Mouse (Mus musculus): Measurements from ENCODE around the gene Zfp692. TPM values are rescaled to one million over a fixed set of nuclear protein-coding genes. Genes with fewer than 3 reads are reported as not detected.
"Not testable (repeated sequence)": the region's sequence is repeated elsewhere in the genome, so short reads cannot be mapped to it uniquely, and the experiment has no call there.

The Zfp692 gene
- polyA plus RNA-seq, 1 experiment from 2014 or later: 15.0 TPM

GRCm38 (mm10) chr11:58357042-58357441 is 50.2 kb downstream of the Zfp692 start:
- H3K36me3 ChIP-seq (ENCODE audit: control insufficient read depth, insufficient read depth): no peaks in the 10 kb centered on the region
- ATAC-seq (replicated peaks; ENCODE audit: extremely low read depth, insufficient read depth, low FRiP score): no peak
- no peak overlapping the region for H3K27ac ChIP-seq (ENCODE audit: low read length)
- no peak overlapping the region for H3K4me3 ChIP-seq (ENCODE audit: low read length)
- no peak overlapping the region for H3K9ac ChIP-seq (ENCODE audit: low read length)
- 90% methylated on average over 3 of the region's 3 CpGs for WGBS
- no peaks in the 10 kb centered on the region for H3K9me3 ChIP-seq (replicated peaks; ENCODE audit: control insufficient read depth, low read length)
- H3K4me1 ChIP-seq (ENCODE audit: control insufficient read depth, insufficient read depth, low read length): no peaks in the 10 kb centered on the region; the same call in 1 of the 2 replicates
- no peak overlapping the region for H3K4me2 ChIP-seq (ENCODE audit: low read depth, low read length)
- no peaks in the 10 kb centered on the region for H3K27me3 ChIP-seq (ENCODE audit: control insufficient read depth, insufficient read depth, low read length)

- 66% methylated on average over 6 of the region's 6 CpGs for WGBS
- Histone ChIP-seq H3K4me1 (ENCODE audit: control insufficient read depth, insufficient read depth, low read length) (no peaks in the 10 kb centered on the region; the same call in 1 of the 2 replicates), H3K27me3 (ENCODE audit: control insufficient read depth, insufficient read depth, low read length) (no peaks in the 10 kb centered on the region), H3K36me3 (ENCODE audit: control insufficient read depth, insufficient read depth) (no peaks in the 10 kb centered on the region), H3K27ac (ENCODE audit: low read length) (no peak overlapping the region), H3K9me3 (replicated peaks; ENCODE audit: control insufficient read depth, low read length) (no peaks in the 10 kb centered on the region), H3K9ac (ENCODE audit: low read length) (no peak overlapping the region), H3K4me3 (ENCODE audit: low read length) (no peak overlapping the region), H3K4me2 (ENCODE audit: low read depth, low read length) (no peak overlapping the region)
- no peak for ATAC-seq (replicated peaks; ENCODE audit: extremely low read depth, insufficient read depth, low FRiP score)
Measured at GRCm38 (mm10) chr11:58357844-58358534, 51.1 kb downstream of the Zfp692 start.

DNA sequence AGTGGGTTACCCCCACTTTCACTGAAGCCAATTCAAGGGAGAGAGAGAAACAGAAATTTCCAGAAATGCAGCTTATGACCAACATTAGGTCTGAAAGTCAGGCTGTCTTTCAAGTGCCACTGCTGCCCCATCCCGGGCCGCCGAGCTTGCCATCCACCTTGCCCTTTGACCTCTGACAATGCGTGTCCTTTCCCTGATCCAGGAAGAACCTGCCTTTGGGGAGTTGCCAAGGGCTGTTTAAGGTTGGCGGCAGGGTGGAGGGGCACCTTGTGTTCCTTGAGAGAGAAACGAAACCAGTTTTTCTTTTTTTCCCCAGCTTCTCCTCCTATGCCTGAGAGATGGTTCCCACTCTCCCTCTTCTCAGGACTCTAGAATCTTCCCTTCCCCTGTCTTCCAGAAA is 55.7 kb downstream of the Zfp692 start:
- not testable (repeated sequence) for ATAC-seq (replicated peaks; ENCODE audit: extremely low read depth, insufficient read depth, low FRiP score); H3K36me3 ChIP-seq (ENCODE audit: control insufficient read depth, insufficient read depth)
- no CpG with 5 or more reads among the region's 6 CpGs for WGBS

More for the DNA sequence above, 55.7 kb downstream of the Zfp692 start:
- H3K4me3 ChIP-seq (ENCODE audit: low read length); H3K9me3 ChIP-seq (replicated peaks; ENCODE audit: control insufficient read depth, low read length); H3K4me1 ChIP-seq (ENCODE audit: control insufficient read depth, insufficient read depth, low read length); H3K4me2 ChIP-seq (ENCODE audit: low read depth, low read length); H3K9ac ChIP-seq (ENCODE audit: low read length); H3K27ac ChIP-seq (ENCODE audit: low read length); H3K27me3 ChIP-seq (ENCODE audit: control insufficient read depth, insufficient read depth, low read length): not testable (repeated sequence)

Other genes with a start within 250 kb of the Zfp692 start
- not detected in 2 replicates for gene Gm12248, start 213.9 kb upstream of the Zfp692 start, polyA plus RNA-seq (2015; fragmentation: Nextera tagmentation; extraction: Ambion mirVana)
- 79.9 and 91.3 TPM in 2 replicates for gene Cnot8, start 202.9 kb upstream of the Zfp692 start, polyA plus RNA-seq (2015; fragmentation: Nextera tagmentation; extraction: Ambion mirVana)
- 11.5 and 12.4 TPM in 2 replicates for gene Gemin5, start 138.5 kb upstream of the Zfp692 start, polyA plus RNA-seq (2015; fragmentation: Nextera tagmentation; extraction: Ambion mirVana)
- gene Mrpl22, start 135.4 kb upstream of the Zfp692 start, polyA plus RNA-seq (2015; fragmentation: Nextera tagmentation; extraction: Ambion mirVana): 112 TPM in 2 replicates
- gene Igtp, start 107.5 kb upstream of the Zfp692 start, polyA plus RNA-seq (2015; fragmentation: Nextera tagmentation; extraction: Ambion mirVana): 8.2 and 12.3 TPM in 2 replicates
- 4.2 and 6.4 TPM in 2 replicates for gene Irgm2, start 107.5 kb upstream of the Zfp692 start, polyA plus RNA-seq (2015; fragmentation: Nextera tagmentation; extraction: Ambion mirVana)
- gene 4930438A08Rik, start 32.3 kb upstream of the Zfp692 start, polyA plus RNA-seq (2015; fragmentation: Nextera tagmentation; extraction: Ambion mirVana): 0.08 TPM in 1 of 2 replicates, not detected in the other
- 38.8 and 40.5 TPM in 2 replicates for gene Zfp672, start 23.3 kb downstream of the Zfp692 start, polyA plus RNA-seq (2015; fragmentation: Nextera tagmentation; extraction: Ambion mirVana)
- 32.0 and 32.5 TPM in 2 replicates for gene Sh3bp5l, start 23.7 kb downstream of the Zfp692 start, polyA plus RNA-seq (2015; fragmentation: Nextera tagmentation; extraction: Ambion mirVana)
- 1.4 TPM in 1 of 2 replicates, not detected in the other for gene Lypd8, start 72.0 kb downstream of the Zfp692 start, polyA plus RNA-seq (2015; fragmentation: Nextera tagmentation; extraction: Ambion mirVana)
- not detected in 2 replicates for gene 1810065E05Rik, start 114.0 kb downstream of the Zfp692 start, polyA plus RNA-seq (2015; fragmentation: Nextera tagmentation; extraction: Ambion mirVana)
- not detected in 2 replicates for gene Gm12253, start 125.5 kb downstream of the Zfp692 start, polyA plus RNA-seq (2015; fragmentation: Nextera tagmentation; extraction: Ambion mirVana)
- gene Lypd9, start 145.9 kb downstream of the Zfp692 start, polyA plus RNA-seq (2015; fragmentation: Nextera tagmentation; extraction: Ambion mirVana): not detected in 2 replicates
- not detected in 2 replicates for gene Olfr30, start 155.2 kb downstream of the Zfp692 start, polyA plus RNA-seq (2015; fragmentation: Nextera tagmentation; extraction: Ambion mirVana)
- not detected in 2 replicates for gene Olfr332, start 185.5 kb downstream of the Zfp692 start, polyA plus RNA-seq (2015; fragmentation: Nextera tagmentation; extraction: Ambion mirVana)
- gene Olfr331, start 195.5 kb downstream of the Zfp692 start, polyA plus RNA-seq (2015; fragmentation: Nextera tagmentation; extraction: Ambion mirVana): not detected in 2 replicates
- gene Olfr330, start 227.8 kb downstream of the Zfp692 start, polyA plus RNA-seq (2015; fragmentation: Nextera tagmentation; extraction: Ambion mirVana): not detected in 2 replicates
- gene Olfr329-ps, start 239.4 kb downstream of the Zfp692 start, polyA plus RNA-seq (2015; fragmentation: Nextera tagmentation; extraction: Ambion mirVana): not detected in 2 replicates
- gene Olfr328, start 248.6 kb downstream of the Zfp692 start, polyA plus RNA-seq (2015; fragmentation: Nextera tagmentation; extraction: Ambion mirVana): not detected in 2 replicates